Mouse (Mus musculus): ENCODE measurements around the gene Pan3. TPM values are rescaled to one million over a fixed set of nuclear protein-coding genes. Genes with fewer than 3 reads are reported as not detected.
A peak's percentile ranks its signal among the peaks of the same experiment; 100 is the strongest.

Pan3 gene
- total RNA-seq, 2 experiments from 2014 or later = 74.2 to 79.9 TPM

GRCm38 (mm10) chr5:147477106-147477505 is 47.1 kb downstream of the Pan3 start:
- no peak for DNase-seq (ENCODE audit: low spot score in 2 of 2)

DNA sequence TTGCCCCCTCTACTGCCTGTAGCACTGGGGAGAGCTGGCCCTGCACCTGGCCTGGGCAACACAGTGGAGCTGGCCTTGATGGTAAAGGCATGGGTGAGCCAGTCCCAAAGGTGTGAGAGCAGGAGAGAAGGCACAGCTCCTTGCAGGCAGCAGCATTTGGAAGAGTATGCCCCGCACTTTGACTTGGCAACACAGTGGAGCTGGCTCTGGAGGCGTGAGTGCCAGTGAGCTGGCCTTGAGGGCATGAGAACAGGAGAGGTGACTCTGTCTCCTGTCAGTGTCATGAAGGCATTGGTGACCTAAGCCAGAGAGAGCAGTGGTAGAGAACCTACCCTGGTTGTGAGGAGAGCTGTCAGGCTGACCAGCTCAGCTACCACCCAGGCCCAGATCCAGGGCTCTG is 49.4 kb downstream of the Pan3 start:
- no peak for DNase-seq (ENCODE audit: low spot score in 2 of 2)

- DNase-seq (ENCODE audit: low spot score in 2 of 2) = no peak
These were observed 54.2 kb downstream of the Pan3 start for GRCm38 (mm10) chr5:147484142-147484541.

- no peak for DNase-seq (ENCODE audit: low spot score in 2 of 2)
These were observed 59.3 kb downstream of the Pan3 start for GRCm38 (mm10) chr5:147489226-147489625.

- no peak for DNase-seq (ENCODE audit: low spot score in 2 of 2)
These were observed 60.9 kb downstream of the Pan3 start for GRCm38 (mm10) chr5:147490907-147491306.

- no peak for DNase-seq (ENCODE audit: low spot score in 2 of 2)
These were observed 62.5 kb downstream of the Pan3 start for GRCm38 (mm10) chr5:147492511-147492910.

- DNase-seq (ENCODE audit: low spot score in 2 of 2) = no peak
These were observed 63.2 kb downstream of the Pan3 start for GRCm38 (mm10) chr5:147493205-147493604.

GRCm38 (mm10) chr5:147493685-147494084 is 63.7 kb downstream of the Pan3 start:
- DNase-seq (ENCODE audit: low spot score in 2 of 2) = no peak

GRCm38 (mm10) chr5:147494388-147494787 is 64.4 kb downstream of the Pan3 start:
- no peak for DNase-seq (ENCODE audit: low spot score in 2 of 2)

GRCm38 (mm10) chr5:147494791-147495376 is 64.9 kb downstream of the Pan3 start:
- no peak for DNase-seq (ENCODE audit: low spot score in 2 of 2)

DNA sequence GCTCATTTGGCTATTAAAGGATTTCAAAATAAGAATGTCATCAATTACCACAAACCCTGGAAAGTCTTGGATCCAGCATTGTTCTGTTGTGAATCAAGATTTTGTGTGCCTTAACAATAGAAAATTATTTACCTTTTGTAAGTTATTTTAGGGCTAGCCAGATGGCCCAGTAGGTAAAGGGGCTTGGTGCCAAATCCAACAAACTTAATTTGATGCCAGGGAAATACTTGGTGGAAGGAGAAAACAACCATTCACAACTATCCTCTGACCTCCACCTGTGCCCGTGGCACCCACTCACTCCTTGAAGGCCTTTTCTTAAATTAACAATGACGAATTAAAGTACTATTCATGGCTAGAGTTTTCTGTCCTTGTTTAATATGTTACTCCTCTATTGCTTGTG is 66.0 kb downstream of the Pan3 start:
- DNase-seq (ENCODE audit: low spot score in 2 of 2) = no peak

GRCm38 (mm10) chr5:147496921-147497320 is 67.0 kb downstream of the Pan3 start:
- no peak for DNase-seq (ENCODE audit: low spot score in 2 of 2)

DNA sequence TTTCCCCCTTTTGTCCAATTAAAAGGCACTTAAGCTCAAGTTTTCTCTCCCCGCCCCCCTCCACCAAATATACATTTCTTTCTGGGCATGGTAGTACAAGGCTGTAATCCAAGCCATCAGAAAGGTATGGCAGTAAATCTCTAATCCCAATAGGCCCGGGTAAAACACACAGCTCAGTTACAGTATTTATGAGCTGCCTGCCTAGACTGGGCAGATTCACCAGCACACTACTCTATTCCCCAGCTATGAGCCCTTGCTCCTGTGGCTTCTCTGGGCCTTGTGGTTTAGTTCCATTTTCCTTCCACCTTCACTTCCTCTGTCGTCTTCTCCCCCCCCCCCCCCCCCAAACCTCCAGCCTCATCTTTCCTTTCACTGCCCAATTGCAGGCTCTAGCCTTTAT is 67.8 kb downstream of the Pan3 start:
- DNase-seq (ENCODE audit: low spot score in 2 of 2) = no peak

DNA sequence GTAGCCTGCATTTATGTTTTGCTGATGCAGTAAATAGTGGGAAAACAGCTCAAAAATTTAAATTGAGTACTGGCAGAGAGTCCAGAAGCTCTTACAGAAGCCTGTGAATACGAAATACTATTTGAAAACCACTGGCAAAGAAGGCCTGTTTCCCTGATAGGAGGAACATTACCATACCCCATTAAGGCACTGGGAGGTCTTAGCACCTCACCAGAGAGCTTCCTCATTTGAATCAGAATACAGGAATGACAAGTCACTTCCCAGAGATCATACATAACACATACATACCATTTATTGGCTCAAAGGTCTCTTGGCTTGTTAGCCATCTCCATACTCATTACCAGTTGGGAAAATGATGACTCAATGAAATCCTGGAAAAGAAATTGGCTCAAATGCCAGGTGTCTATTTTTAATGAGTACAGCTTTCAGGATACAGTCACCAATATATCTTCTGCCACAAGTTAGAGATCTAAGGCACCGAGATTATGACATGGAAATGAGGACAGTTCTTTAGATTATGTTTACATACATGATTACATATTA is 71.6 kb downstream of the Pan3 start:
- DNase-seq (ENCODE audit: low spot score in 2 of 2) = no peak

DNA sequence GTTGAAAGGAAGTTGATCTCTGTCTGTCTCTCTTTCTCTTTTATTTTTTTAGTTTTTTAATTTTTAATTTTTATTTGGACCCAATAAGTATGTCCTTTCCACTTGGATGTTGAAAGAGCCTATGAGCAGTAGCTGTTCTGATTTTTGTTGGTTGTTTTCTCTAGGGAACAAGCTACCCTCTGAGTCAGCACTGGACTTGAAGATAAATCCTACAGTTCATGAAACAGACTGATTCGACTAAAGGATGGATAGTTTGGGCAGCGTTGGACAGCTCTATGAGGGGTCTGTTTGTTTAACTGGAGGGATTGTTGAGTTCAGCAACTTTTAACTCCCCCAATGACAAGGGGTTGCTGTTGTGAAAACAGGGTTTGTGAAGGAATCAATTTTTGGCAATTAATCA is 73.0 kb downstream of the Pan3 start:
- DNase-seq (ENCODE audit: low spot score in 2 of 2) = no peak

GRCm38 (mm10) chr5:147511350-147511749 is 81.4 kb downstream of the Pan3 start:
- DNase-seq (ENCODE audit: low spot score in 2 of 2) = no peak

GRCm38 (mm10) chr5:147527006-147527405 is 97.0 kb downstream of the Pan3 start:
- DNase-seq (ENCODE audit: low spot score in 2 of 2) = no peak

- no peak for DNase-seq (ENCODE audit: low spot score in 2 of 2)
These were observed 97.8 kb downstream of the Pan3 start for GRCm38 (mm10) chr5:147527788-147528187.

DNA sequence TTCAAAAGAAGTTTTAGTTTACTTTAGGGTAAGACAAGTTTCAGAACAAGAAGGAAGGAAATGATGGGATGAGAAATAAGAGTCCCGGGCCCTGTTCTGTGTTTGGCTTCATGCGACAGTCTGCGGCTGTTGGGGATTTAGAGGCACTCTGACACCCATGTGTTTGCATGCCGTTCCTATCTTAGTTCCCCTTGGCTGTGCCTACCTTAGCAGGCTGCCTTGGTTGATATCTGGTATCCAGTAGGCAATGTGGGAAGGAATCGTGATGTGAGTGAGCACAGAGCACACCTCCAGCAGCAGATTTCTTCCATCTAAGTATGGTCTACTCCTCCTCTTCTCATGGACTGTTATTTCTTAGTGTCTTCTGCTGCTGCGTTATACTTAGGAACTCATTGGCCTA is 102.1 kb downstream of the Pan3 start:
- no peak for DNase-seq (ENCODE audit: low spot score in 2 of 2)

GRCm38 (mm10) chr5:147539409-147539808 is 109.4 kb downstream of the Pan3 start:
- peak; percentile 25 to 29 for DNase-seq (ENCODE audit: low spot score in 2 of 2)

DNA sequence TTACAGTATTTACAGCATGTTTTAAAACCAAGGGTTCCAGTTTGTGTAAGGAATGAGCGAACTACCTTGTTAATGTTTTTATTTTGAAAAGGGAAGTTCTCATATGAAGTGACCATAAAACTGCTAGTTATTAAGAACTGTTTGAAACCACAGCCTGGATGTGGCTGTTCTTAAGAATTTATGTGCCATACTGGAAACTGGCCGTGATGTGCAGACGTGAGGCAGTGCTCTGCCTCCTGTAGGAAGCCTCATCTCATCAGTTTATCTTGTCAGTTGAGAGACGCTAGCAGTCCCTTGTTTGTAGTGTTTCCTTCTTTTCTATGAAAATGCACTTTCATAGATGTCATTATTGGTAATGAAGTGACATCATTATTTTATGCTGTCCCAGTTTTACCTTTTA is 109.9 kb downstream of the Pan3 start:
- no peak for DNase-seq (ENCODE audit: low spot score in 2 of 2)

DNA sequence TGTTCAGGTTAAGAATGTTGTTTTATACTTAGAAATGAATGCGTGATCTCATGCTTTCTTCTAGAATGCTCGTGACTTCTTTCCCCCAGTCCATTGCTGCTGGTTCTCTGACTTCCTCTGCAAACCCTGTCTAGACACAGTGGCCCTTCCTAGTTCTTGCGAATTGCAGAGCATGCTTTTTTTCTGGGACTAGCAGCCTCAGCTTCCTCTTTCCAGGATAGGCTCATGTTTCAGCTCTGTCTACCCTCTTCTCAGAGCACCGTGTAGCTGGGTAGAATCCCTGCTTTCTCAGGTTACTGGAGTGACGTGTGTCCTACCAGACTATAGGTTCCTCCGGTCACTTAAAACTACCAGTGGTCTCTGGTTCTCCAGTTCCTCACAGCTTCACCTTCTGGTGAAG is 112.3 kb downstream of the Pan3 start:
- no peak for DNase-seq (ENCODE audit: low spot score in 2 of 2)

DNA sequence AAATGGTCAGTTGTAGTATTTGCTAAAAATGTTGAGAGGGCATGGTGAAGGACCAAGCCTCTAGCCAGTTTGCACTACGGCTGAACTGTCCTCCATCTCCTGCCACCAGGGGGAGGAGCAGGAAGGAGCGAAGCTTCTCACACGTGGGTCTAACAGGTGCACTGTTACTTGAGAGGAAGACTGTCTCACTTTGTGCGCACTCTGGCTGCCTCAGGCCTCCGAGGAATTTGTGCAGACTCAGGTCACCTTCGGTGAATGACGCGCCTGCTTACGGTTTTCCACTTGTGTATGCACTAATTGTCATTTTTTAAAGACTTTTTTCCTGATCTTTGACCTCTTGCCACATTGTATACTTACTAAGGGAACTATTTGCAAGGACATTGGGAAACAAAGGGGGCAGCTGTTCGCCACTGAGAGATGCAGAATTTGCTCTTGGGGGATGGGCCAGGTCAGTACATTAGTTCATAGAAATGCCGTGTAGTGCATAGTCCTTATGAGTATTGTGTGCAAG is 115.8 kb downstream of the Pan3 start:
- no peak for DNase-seq (ENCODE audit: low spot score in 2 of 2)

Measured in left cerebral cortex, adult 18-20 months (tissue).